Mouse (Mus musculus) c-Kit-positive CD71-negative TER-119-negative erythroid progenitor cells, embryonic 14.5 days (primary cell): ENCODE measurements around the gene Pdcd5.

Experiments
- DNase-seq: peaks from one replicate; pipeline ENCODE4 v3.0.0-alpha.2; 2013; ENCODE audit warnings: low read depth

The Pdcd5 gene

GRCm38 (mm10) chr7:35647101-35647698 lies at the start of gene Pdcd5:
Gene Pdcd5, minus strand, starts transcription at chr7:35647521.
- DNase-seq: peak; percentile 95

GRCm38 (mm10) chr7:35692641-35693040 lies 45.3 kb upstream of the Pdcd5 start:
- DNase-seq: no peak

GRCm38 (mm10) chr7:35692117-35692516 lies 44.8 kb upstream of the Pdcd5 start:
- DNase-seq: no peak

- DNase-seq: no peak
Measured at GRCm38 (mm10) chr7:35688781-35689349, 41.5 kb upstream of the Pdcd5 start.

DNA sequence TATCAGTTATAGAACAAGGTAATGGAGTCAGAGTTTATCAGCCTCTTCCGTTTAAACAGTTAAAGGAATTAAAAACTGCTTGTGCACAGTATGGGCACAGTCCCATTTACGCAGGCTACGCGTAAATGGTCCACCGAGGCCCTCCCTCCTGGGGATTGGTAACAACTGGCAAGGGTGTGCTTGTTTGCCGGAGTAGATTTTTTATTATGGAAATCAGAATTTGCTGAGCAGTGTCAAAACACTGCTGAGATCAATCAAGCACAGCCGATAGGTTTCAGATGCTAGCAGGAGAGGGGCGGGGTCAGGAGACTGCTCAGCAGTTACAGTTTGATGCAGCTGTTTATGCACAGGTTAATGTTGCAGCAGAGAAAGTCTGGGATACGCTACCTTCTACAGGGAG lies 41.0 kb upstream of the Pdcd5 start:
- DNase-seq: no peak

DNA sequence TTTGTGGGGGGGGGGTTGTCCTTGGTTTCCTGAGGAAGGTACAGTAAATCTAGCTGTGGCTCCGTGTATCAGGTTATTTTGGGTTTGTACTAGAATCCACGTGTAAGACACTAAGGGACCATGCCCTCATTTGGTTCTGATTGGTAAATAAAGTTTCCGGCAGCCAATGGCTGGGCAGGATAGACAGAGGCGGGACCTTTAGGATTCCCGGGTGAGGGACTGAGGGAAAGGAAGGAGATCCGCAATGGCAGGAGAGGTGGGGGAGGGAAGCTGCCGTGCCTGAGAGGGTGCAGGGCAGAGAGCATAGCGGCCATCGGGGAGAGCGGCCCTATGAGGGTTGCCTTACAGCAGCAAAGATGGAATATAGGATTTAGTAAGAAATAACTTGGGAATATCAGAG lies 39.9 kb upstream of the Pdcd5 start:
- DNase-seq: no peak

GRCm38 (mm10) chr7:35686756-35687155 lies 39.4 kb upstream of the Pdcd5 start:
- peak; percentile 22 for DNase-seq

DNA sequence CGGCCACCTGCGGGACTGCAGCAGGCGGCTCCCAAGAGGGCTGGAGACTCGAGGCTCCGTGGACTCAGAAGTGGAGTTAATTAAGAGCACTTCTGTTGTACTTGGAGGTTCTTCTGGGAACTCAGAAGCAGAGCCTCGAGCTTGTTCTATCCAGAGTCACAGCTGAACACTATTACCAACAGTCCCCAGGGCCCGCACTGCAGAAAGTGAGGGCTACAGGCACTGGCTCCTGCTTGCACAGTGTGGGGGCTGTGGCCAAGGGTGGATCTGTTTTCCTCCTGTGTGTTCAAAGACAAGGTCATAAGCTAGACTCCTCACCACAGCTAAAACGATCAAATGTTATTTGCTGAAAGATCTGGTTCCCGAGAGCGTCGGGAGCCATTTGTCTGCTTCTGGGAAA lies 38.9 kb upstream of the Pdcd5 start:
- no peak for DNase-seq

DNA sequence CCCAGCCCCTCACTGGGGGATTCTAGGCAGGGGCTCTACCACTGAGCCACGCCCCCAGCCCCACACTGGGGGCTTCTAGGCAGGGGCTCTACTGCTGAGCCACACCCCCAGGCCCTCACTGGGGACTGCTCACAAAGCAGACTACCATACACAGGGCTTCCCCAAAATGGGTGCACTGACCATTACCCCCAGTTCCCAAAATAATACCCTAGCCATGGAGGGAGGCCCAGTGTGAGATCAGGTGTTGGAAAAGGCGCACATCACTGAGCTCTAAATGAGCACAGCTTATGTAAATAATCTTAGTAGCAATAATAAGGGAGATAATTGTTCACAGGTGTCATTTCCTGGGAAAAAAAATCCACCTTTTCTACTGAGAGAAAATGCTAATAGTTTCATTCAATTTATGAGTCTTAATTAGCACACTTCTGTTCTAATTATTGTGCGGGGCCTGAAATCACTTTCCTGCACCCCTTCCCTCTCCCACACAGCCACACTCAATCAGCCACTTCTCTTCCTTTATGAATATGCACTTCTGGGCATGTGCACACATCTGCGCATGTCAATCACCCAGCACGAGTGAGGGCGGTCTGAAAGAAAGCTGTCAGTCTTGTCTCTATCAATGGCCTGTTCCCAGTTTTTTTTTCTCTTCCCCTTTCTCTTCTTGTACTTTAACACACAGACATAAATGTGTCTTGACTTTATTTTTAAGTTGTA lies 36.2 kb upstream of the Pdcd5 start:
- DNase-seq: no peak

- no peak for DNase-seq
Measured at GRCm38 (mm10) chr7:35681559-35681958, 34.2 kb upstream of the Pdcd5 start.

DNA sequence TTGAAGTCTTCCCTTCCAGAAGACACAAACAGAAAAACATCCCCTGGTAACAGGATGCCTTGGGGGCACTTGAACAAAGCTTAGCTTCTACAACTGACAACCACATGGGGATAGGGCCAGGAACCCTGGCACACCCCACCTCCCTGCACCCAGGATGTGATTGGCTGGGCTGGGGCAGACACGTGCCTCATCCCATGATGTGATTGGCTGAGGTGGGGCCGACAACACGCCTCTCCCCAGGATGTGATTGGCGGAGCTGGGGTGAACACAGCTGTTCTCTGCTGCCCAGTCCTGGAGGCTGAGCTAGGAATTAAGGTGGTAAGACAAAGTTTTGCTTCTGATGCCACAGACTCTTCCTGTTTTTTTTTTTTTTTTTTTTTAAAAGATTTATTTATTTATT lies 31.7 kb upstream of the Pdcd5 start:
- no peak for DNase-seq

GRCm38 (mm10) chr7:35668066-35669041 lies 21.0 kb upstream of the Pdcd5 start:
- DNase-seq: no peak

DNA sequence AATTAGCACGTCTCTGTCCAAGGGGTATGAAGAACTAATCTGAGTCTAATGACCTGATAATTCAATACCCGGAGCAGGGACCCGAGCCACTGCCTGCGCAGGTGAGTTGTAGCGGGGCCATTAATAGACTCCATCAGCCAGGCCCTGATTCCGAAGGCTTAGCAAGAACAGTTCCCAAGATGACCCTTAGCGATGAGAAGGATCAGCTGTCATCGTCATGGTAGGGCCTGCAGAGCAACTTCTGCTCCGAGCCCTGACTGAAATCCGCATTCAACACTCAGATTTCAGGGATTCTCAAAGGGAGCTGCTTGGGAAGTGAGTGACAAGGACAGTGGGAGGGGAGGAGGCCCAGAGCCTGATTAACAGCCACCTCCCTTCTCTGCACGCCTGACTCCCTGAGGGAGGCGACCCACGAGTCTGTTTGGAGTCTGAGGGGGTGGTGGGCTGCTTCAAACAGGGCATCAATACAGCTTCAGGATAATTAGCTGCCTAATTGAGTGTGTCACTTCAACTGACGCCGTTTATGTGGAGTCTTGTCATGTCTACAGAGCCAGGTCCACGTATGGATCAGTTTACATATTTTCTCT lies 16.6 kb upstream of the Pdcd5 start:
- DNase-seq: no peak

GRCm38 (mm10) chr7:35659173-35659572 lies 11.9 kb upstream of the Pdcd5 start:
- DNase-seq: no peak

DNA sequence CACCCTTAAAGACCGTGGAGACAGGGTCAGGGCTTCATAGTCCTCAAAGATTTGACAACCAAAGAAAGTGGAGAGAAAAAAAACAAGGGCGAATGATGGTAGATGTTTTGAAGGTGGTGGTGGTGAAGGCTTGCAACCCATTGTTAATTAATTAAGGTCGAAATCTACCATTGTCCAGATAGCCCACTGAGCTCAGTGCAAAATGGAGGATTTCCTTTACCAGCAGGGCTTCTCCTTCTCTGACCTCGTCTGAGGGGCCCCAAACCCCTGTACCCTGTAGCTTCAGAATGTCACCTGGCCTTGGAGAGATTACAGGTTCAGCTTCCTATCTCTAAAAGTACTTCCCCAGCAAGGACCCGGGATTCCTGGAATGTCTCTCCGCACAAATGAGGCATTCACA lies 10.5 kb upstream of the Pdcd5 start:
- no peak for DNase-seq

GRCm38 (mm10) chr7:35651583-35652270 lies 4.4 kb upstream of the Pdcd5 start:
- no peak for DNase-seq

DNA sequence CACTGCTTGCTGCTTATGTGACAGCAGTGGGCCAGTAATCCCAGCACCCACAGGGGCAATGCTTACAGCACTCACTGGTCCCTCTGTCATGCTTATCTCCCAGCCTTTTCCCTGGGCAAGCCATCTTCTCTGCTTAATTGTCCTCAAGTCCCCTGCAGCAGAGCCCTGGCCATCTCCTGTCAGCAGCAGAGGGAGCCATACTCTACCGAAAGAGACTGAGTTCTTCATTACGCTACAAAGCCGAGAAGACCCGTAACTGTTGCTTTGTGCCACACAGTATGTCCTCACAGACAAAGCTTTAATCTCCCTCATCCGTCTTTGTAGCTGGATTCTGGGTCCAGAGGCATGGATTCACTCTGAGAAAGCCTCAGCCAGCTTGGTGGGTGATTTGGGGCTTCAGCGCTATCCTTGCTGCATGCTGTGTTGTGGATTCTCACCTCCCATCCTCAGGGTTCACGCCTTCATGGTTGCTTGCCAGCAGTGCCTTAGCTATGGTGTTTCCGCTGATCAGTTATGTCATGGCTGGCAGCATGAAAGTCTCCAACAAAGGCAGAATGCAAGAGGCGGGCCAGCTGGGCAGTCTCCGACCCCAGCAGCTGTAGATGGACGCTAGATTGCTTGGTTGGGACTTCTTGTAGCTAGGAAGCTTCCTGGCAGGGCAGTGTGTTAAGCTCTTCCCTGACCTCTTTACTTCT lies 3.5 kb upstream of the Pdcd5 start:
- no peak for DNase-seq

DNA sequence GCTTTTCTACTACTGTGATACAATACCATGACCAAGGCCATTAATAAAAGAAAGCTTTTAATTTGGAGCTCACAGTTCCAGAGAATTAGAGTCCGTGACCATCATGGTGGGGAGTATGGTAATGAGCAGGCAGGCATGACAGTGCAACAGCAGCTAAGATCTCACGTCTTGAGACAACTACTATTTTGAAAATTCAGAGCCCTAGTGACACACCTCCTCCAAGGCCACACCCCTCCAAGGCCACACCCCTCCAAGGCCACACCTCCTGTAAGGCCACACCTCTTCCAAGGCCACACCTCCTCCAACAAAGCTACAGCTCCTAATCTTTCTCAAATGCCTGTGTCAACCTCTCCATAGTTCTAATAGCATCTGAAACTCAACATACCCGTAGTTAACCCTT lies 1.8 kb upstream of the Pdcd5 start:
- DNase-seq: peak; percentile 48

GRCm38 (mm10) chr7:35648239-35649069 lies 1.1 kb upstream of the Pdcd5 start:
- DNase-seq: no peak
